Mouse (Mus musculus) thymus, adult 2 months (tissue): ENCODE measurements at regions not wholly inside any gene's neighbourhood (a gene's known extent, or its start where the extent isn't known, plus 50 kb on each side); places are given as distances from the start of the nearest gene placed in this dataset.

Experiments
- DNase-seq: peaks from one replicate; pipeline ENCODE4 v3.0.0; 2021
- H3K27ac ChIP-seq: fragments of 200-500 bp; 2 replicates; pipeline ENCODE4 v1.5.1; 2012; ENCODE audit warnings: low read length, control low read depth; ENCODE audit not compliant: control insufficient read depth, insufficient read depth
- H3K27me3 ChIP-seq: fragments of 200-500 bp; 2 replicates; pipeline ENCODE4 v1.6.1; 2012; ENCODE audit warnings: mild to moderate bottlenecking, low read length, moderate library complexity, mixed read lengths; ENCODE audit not compliant: control insufficient read depth, insufficient read depth
- H3K36me3 ChIP-seq: fragments of 200-500 bp; 2 replicates; pipeline ENCODE4 v1.6.1; 2012; ENCODE audit warnings: mild to moderate bottlenecking, low read length, moderate library complexity; ENCODE audit not compliant: control insufficient read depth, insufficient read depth
- H3K4me1 ChIP-seq: fragments of 200-500 bp; replicated peaks from 2 replicates; pipeline ENCODE4 v1.6.1; 2012; ENCODE audit warnings: low read length; ENCODE audit not compliant: control insufficient read depth, insufficient read depth
- H3K4me3 ChIP-seq: fragments of 200-500 bp; 2 replicates; pipeline ENCODE4 v1.5.1; 2012; ENCODE audit warnings: mild to moderate bottlenecking, low read length, control low read depth, moderate library complexity; ENCODE audit not compliant: control insufficient read depth, insufficient read depth
- CTCF ChIP-seq: fragments of 200-500 bp; IDR thresholded peaks from 2 replicates; pipeline ENCODE4 v1.5.1; 2012; ENCODE audit warnings: mild to moderate bottlenecking, control low read depth, low read length, moderate library complexity, borderline replicate concordance; ENCODE audit not compliant: control insufficient read depth, poor library complexity, insufficient read depth; ENCODE audit errors: extremely low read depth
- POLR2A ChIP-seq: fragments of 200-500 bp; IDR thresholded peaks from 2 replicates; pipeline ENCODE4 v1.6.1; 2012; ENCODE audit warnings: mild to moderate bottlenecking, low read length, control low read depth, moderate library complexity; ENCODE audit not compliant: control insufficient read depth, poor library complexity, insufficient read depth; ENCODE audit errors: extremely low read depth
- WGBS: fragments of 180-500 bp; shearing (Covaris S2); methylation state at CpG from one replicate; pipeline ENCODE4 v1.1.7; 2018; 5-methylcytosine and 5-hydroxymethylcytosine counted together

DNA sequence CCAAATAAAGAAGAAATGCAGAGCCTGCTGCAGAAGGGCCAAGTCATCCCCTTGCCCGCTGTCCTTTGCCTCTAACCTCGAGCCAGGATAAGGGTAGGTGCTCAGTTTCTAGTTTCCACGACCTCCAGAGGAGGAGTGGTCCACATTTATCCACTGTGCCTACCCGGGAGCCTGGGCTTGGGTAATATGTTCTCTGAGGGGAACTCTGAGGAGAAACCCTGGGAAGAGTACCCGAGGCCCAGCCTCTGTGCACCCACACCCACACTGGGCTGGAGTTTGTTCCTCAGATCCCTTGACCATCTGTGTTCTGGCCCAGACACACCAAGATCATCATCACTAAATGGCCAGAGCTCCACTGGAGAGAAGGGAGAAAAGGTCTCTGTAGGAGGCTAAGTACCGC, 229.5 kb upstream of the Ankrd55 start:
- H3K27me3 ChIP-seq, result no peaks in the 10 kb centered on the region
- no peak for TF ChIP-seq CTCF
- no peak for TF ChIP-seq POLR2A
- no peak overlapping the region for H3K27ac ChIP-seq
- WGBS, result 88% methylated on average over 6 of the region's 6 CpGs
- no peak overlapping the region for H3K4me3 ChIP-seq
- H3K36me3 ChIP-seq, result no peaks in the 10 kb centered on the region
- peaks cover 12% of the 10 kb centered on the region for H3K4me1 ChIP-seq
- DNase-seq, result no peak

DNA sequence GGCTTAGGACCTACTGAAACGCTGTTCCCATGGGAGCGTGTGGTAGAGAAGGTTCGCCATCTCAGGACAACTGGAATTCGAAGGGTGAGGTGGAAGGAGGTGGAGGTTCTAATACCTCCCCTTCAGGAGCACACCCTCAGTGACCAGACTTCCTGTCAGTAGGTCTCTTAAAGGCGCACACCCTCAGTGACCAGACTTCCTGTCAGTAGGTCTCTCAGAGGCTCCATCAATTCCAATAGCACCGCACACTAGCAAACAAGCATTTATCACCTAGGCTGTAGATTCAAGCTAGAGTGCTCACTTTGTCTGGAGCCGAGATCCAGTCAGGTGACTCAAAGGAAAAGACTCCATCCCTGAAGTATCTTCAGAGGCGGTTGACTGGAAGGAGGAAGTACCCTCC, 226.2 kb upstream of the Ankrd55 start:
- Histone ChIP-seq H3K27me3 (no peaks in the 10 kb centered on the region), H3K36me3 (no peaks in the 10 kb centered on the region), H3K4me1 (peaks cover 16% of the 10 kb centered on the region), H3K27ac (no peak overlapping the region), H3K4me3 (no peak overlapping the region)
- DNase-seq, result no peak
- TF ChIP-seq POLR2A, result no peak
- TF ChIP-seq CTCF, result no peak
- WGBS, result 55% methylated on average over 8 of the region's 8 CpGs

DNA sequence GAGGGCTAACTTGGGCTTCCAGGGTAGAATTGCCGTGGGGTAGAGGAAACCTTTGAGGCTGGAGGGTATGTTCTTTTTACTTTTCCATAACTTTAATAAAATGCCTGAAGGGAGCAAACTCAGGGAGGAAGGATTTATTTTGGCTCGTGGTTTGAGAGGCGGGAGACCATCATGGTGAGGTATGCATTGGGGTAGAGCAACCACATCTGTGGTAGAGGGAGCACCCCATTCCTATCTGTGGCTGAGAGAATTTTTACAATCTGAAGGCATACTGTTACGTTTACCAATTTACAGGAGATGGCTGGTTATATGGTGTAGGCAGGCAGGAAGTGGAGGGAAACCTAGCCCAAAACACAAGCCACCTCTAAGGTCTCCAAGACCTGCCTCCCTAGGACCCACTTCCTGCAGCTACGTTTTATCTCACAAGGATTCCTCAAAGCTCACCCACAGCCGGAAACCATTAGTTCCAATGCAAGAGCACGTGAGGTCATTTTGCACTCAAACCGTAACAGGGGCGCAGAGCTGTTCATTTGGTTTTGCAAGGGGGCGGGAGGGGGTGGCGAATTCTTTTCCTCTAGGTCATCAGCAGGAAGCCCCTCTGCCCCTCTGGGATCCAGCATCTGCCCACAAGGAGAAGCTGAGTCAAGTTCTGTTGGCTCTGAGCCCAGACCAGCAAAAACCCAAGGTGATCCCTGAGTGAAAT, 224.7 kb upstream of the Ankrd55 start:
- WGBS, result 4% methylated on average over 11 of the region's 11 CpGs
- TF ChIP-seq POLR2A (no peak), CTCF (no peak)
- H3K27ac ChIP-seq, result no peak overlapping the region
- H3K36me3 ChIP-seq, result no peaks in the 10 kb centered on the region
- DNase-seq, result peak; percentile 43
- H3K4me3 ChIP-seq, result no peak overlapping the region
- H3K27me3 ChIP-seq, result no peaks in the 10 kb centered on the region
- H3K4me1 ChIP-seq, result peaks cover 12% of the 10 kb centered on the region

DNA sequence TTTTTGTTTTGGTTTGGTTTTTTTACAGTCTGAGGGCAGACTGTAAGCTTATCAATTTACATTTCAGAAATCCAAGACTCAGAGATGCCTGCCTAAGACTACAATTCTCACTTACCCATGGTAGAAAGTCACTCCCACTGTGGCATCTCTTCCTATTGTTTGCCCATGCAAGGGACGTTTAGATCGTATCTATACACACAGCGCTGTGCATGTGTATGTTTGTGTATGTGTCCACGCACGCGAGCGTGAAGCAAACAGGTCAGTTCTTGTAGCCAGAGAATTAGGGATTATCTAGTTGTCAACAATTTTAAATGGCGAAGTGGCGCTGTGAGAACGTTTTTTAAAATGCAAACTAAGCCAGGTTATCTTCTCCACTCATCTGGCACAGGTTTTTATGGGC, 223.6 kb upstream of the Ankrd55 start:
- WGBS, result 39% methylated on average over 10 of the region's 10 CpGs
- TF ChIP-seq CTCF (no peak), POLR2A (no peak)

DNA sequence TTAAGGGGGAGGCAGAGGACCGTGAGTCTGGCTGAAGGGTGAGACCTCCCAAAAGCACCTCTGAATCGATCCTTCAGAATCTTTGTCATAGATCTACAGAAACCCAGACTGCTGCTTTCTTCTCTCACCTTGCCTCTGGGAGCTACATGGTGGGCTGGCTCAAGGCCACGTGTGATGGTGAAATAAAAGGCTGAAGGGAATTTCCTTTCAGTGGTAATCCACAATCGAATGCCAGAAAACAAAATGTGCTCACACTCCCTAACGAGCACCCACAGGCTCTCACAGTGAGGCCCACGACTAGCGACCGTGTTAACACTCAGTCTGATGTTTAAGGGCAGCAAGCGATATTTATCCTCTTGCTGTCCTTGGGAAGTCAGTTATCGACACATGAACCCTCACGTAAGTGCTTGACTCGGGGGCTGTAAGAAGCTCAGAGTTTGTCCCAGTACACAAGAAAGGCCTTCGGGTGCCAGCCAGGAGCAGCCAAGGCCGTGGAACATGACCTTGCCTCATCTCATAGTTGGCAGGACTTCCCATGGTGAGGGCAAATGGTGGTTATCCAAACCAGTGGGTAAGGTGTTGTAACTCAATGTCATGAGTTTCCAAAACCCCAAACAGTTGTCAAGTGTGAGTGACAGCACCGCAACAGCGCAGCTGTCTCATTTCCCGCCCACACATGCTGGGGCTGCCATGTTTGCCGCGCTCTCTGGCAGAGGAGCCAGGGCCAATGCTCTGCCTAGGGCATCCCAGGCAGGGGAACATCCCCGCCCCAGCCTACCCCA, 221.0 kb upstream of the Ankrd55 start:
- Histone ChIP-seq H3K4me1 (peaks cover 9% of the 10 kb centered on the region), H3K36me3 (no peaks in the 10 kb centered on the region), H3K27me3 (no peaks in the 10 kb centered on the region), H3K4me3 (no peak overlapping the region), H3K27ac (no peak overlapping the region)
- TF ChIP-seq POLR2A (no peak), CTCF (no peak)
- 91% methylated on average over 20 of the region's 20 CpGs for WGBS
- no peak for DNase-seq

More for the DNA sequence above, 223.6 kb upstream of the Ankrd55 start:
- no peak for DNase-seq
- Histone ChIP-seq H3K36me3 (no peaks in the 10 kb centered on the region), H3K4me3 (no peak overlapping the region), H3K4me1 (peaks cover 12% of the 10 kb centered on the region), H3K27ac (no peak overlapping the region), H3K27me3 (no peaks in the 10 kb centered on the region)

DNA sequence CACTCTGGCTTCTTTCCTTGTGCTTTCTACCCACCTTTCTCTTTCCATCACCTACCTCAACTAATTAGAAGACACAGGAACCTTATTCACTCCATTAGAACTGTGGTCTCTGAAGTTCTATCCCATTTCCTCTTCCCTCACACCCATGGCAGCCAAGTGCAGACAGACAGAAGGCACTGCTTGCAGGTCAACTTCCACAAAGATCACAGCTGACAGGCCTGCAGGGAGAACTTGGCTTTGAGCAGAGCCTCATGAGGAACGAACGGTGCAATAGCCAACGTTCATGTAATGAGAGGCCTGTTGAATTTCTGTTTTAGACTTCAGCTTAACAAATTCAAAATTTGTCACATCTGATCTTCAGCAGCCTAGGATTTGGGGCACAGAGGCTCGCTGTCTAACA, 217.5 kb upstream of the Ankrd55 start:
- H3K4me1 ChIP-seq, result no peaks in the 10 kb centered on the region
- 74% methylated on average over 4 of the region's 4 CpGs for WGBS
- no peak overlapping the region for H3K4me3 ChIP-seq
- no peaks in the 10 kb centered on the region for H3K36me3 ChIP-seq
- no peak overlapping the region for H3K27ac ChIP-seq
- no peaks in the 10 kb centered on the region for H3K27me3 ChIP-seq
- no peak for DNase-seq
- no peak for TF ChIP-seq CTCF
- TF ChIP-seq POLR2A, result no peak
